Mouse (Mus musculus) CH12.LX (cell line): Measurements from ENCODE around the gene Daglb. TPM values are rescaled to one million over a fixed set of nuclear protein-coding genes. Genes with fewer than 3 reads are reported as not detected.

Source experiments
- DNase-seq: peaks from one replicate; pipeline ENCODE4 v3.0.0-alpha.2; 2013; ENCODE audit errors: extremely low read depth
- H3K27ac ChIP-seq: 2 replicates; pipeline ENCODE4 v1.5.1; 2012; ENCODE audit warnings: low read depth, mild to moderate bottlenecking, control low read depth, moderate library complexity; ENCODE audit not compliant: insufficient read depth
- H3K27me3 ChIP-seq: replicated peaks from 2 replicates; pipeline ENCODE3; 2012; ENCODE audit warnings: inconsistent platforms
- H3K36me3 ChIP-seq, 2 experiments: replicated peaks in 1 of 2; 2 replicates each; pipeline versions ENCODE3 to v1.6.1; 2012; ENCODE audit warnings: inconsistent platforms in 1 of 2, low read length in 1 of 2, mild to moderate bottlenecking in 1 of 2, mixed read lengths in 1 of 2, moderate library complexity in 1 of 2; ENCODE audit not compliant: control insufficient read depth in 1 of 2, insufficient read depth in 1 of 2
- H3K4me1 ChIP-seq, 2 experiments: 2 replicates each; pipeline ENCODE4 v1.6.1; 2012; ENCODE audit warnings: inconsistent platforms in 1 of 2, moderate library complexity in 1 of 2; ENCODE audit not compliant: insufficient read depth in 2 of 2, control insufficient read depth in 1 of 2
- H3K4me2 ChIP-seq: 2 replicates; pipeline ENCODE4 v1.6.1; 2012; ENCODE audit warnings: low read depth, mild to moderate bottlenecking, control low read depth; ENCODE audit not compliant: poor library complexity, insufficient read depth, severe bottlenecking
- H3K4me3 ChIP-seq, 3 experiments: fragments of 150-350 bp in 1 of 3; sonication (generic) in 1 of 3; replicated peaks in 1 of 3; 2 replicates each; pipeline versions ENCODE3 to v1.5.1; 2011 to 2012; ENCODE audit warnings: low read depth in 2 of 3, low read length in 2 of 3, mild to moderate bottlenecking in 2 of 3, moderate library complexity in 2 of 3, control low read depth in 1 of 3, improper control_type of control experiment in 1 of 3, inconsistent platforms in 1 of 3, mixed read lengths in 1 of 3; ENCODE audit not compliant: poor library complexity in 1 of 3
- H3K79me2 ChIP-seq: replicated peaks from 2 replicates; pipeline ENCODE4 v1.6.1; 2012; ENCODE audit warnings: mild to moderate bottlenecking, moderate library complexity; ENCODE audit not compliant: control insufficient read depth, poor library complexity, insufficient read depth, severe bottlenecking; ENCODE audit errors: extremely low read depth
- H3K9ac ChIP-seq: 2 replicates; pipeline ENCODE4 v1.6.1; 2012; ENCODE audit warnings: low read depth, mild to moderate bottlenecking, control low read depth, moderate library complexity; ENCODE audit not compliant: insufficient read depth
- H3K9me3 ChIP-seq: replicated peaks from 2 replicates; pipeline ENCODE3; 2012; ENCODE audit warnings: low read length, inconsistent platforms, mixed read lengths
- BHLHE40 ChIP-seq: IDR thresholded peaks from 2 replicates; pipeline ENCODE4 v1.6.1; 2011; ENCODE audit warnings: mild to moderate bottlenecking, low read depth, low read length, improper control_type of control experiment
- CHD1 ChIP-seq: IDR thresholded peaks from 2 replicates; pipeline ENCODE4 v1.6.1; 2012; ENCODE audit warnings: low read depth, low read length, improper control_type of control experiment, inconsistent platforms
- CTCF ChIP-seq, 2 experiments: IDR thresholded peaks in 1 of 2; conservative IDR thresholded peaks in 1 of 2; 2 replicates each; pipeline ENCODE4 v1.5.1; 2011 to 2012; ENCODE audit warnings: low read depth in 2 of 2, low read length in 2 of 2, improper control_type of control experiment in 1 of 2, inconsistent platforms in 1 of 2, mild to moderate bottlenecking in 1 of 2, moderate library complexity in 1 of 2
- E2F4 ChIP-seq: IDR thresholded peaks from 2 replicates; pipeline ENCODE4 v1.6.1; 2011; ENCODE audit warnings: low read depth, low read length, improper control_type of control experiment; ENCODE audit not compliant: insufficient replicate concordance
- ELF1 ChIP-seq: IDR thresholded peaks from 2 replicates; pipeline ENCODE4 v1.6.1; 2014; ENCODE audit warnings: low read depth, mild to moderate bottlenecking, inconsistent platforms, low read length, improper control_type of control experiment
- ETS1 ChIP-seq: conservative IDR thresholded peaks from 2 replicates; pipeline ENCODE4 v1.6.1; 2012; ENCODE audit warnings: low read depth, mild to moderate bottlenecking, inconsistent platforms, low read length, improper control_type of control experiment, moderate library complexity
- HCFC1 ChIP-seq: IDR thresholded peaks from 2 replicates; pipeline ENCODE4 v1.6.1; 2012; ENCODE audit warnings: low read depth, mild to moderate bottlenecking, inconsistent platforms, low read length, improper control_type of control experiment
- IRF4 ChIP-seq: IDR thresholded peaks from 2 replicates; pipeline ENCODE4 v1.6.1; 2014; ENCODE audit warnings: low read depth, mild to moderate bottlenecking, inconsistent platforms, low read length, improper control_type of control experiment
- MAFK ChIP-seq: IDR thresholded peaks from 2 replicates; pipeline ENCODE4 v1.6.1; 2011; ENCODE audit warnings: low read length, improper control_type of control experiment; ENCODE audit not compliant: insufficient replicate concordance
- MAX ChIP-seq: IDR thresholded peaks from 2 replicates; pipeline ENCODE4 v1.6.1; 2011; ENCODE audit warnings: low read length, improper control_type of control experiment
- MAZ ChIP-seq: IDR thresholded peaks from 2 replicates; pipeline ENCODE4 v1.6.1; 2012; ENCODE audit warnings: low read depth, mild to moderate bottlenecking, inconsistent platforms, low read length, improper control_type of control experiment, moderate library complexity
- MEF2A ChIP-seq: IDR thresholded peaks from 2 replicates; pipeline ENCODE4 v1.6.1; 2014; ENCODE audit warnings: low read depth, mild to moderate bottlenecking, inconsistent platforms, low read length, improper control_type of control experiment, borderline replicate concordance
- NELFE ChIP-seq: IDR thresholded peaks from 2 replicates; pipeline ENCODE4 v1.6.1; 2011; ENCODE audit warnings: low read depth, low read length, improper control_type of control experiment
- NRF1 ChIP-seq: IDR thresholded peaks from 2 replicates; pipeline ENCODE4 v1.6.1; 2014; ENCODE audit warnings: low read depth, mild to moderate bottlenecking, inconsistent platforms, low read length, improper control_type of control experiment, moderate library complexity
- PAX5 ChIP-seq: IDR thresholded peaks from 2 replicates; pipeline ENCODE4 v1.6.1; 2012; ENCODE audit warnings: low read length, inconsistent platforms, mixed read lengths
- POLR2AphosphoS2 ChIP-seq: IDR thresholded peaks from 2 replicates; pipeline ENCODE4 v1.6.1; 2011; ENCODE audit warnings: low read depth, low read length, improper control_type of control experiment
- RAD21 ChIP-seq: IDR thresholded peaks from 2 replicates; pipeline ENCODE4 v1.6.1; 2011; ENCODE audit warnings: low read depth, mild to moderate bottlenecking, low read length, improper control_type of control experiment, moderate library complexity
- SIN3A ChIP-seq: IDR thresholded peaks from 2 replicates; pipeline ENCODE4 v1.6.1; 2012; ENCODE audit warnings: low read length, improper control_type of control experiment, inconsistent platforms
- SMC3 ChIP-seq: IDR thresholded peaks from 2 replicates; pipeline ENCODE4 v1.6.1; 2011; ENCODE audit warnings: low read depth, low read length, improper control_type of control experiment
- TBP ChIP-seq: conservative IDR thresholded peaks from 2 replicates; pipeline ENCODE4 v1.6.1; 2011; ENCODE audit warnings: low read depth, low read length, improper control_type of control experiment
- TCF12 ChIP-seq: IDR thresholded peaks from 2 replicates; pipeline ENCODE4 v1.6.1; 2014; ENCODE audit warnings: low read depth, mild to moderate bottlenecking, inconsistent platforms, low read length, improper control_type of control experiment
- USF2 ChIP-seq: conservative IDR thresholded peaks from 2 replicates; pipeline ENCODE4 v1.6.1; 2011; ENCODE audit warnings: low read depth, low read length, improper control_type of control experiment
- ZMIZ1 ChIP-seq: IDR thresholded peaks from 2 replicates; pipeline ENCODE4 v1.6.1; 2012; ENCODE audit warnings: low read depth, mild to moderate bottlenecking, inconsistent platforms, low read length, improper control_type of control experiment
- ZNF384 ChIP-seq: IDR thresholded peaks from 2 replicates; pipeline ENCODE4 v1.6.1; 2012; ENCODE audit warnings: low read depth, low read length, improper control_type of control experiment, inconsistent platforms
- dilution Hi-C: fragments of 300-500 bp; cut with MboI; formaldehyde crosslinking; loops from 2 replicates; pipeline ENCODE4 v1.14.3; 2020; ENCODE audit warnings: low sequenced_read_pairs; ENCODE audit not compliant: extremely low pct_unique_long_range_greater_than_20kb, extremely low pct_ligation_motif_present
- in situ Hi-C: fragments of 300-500 bp; cut with MboI; formaldehyde crosslinking; loops from 3 replicates; pipeline ENCODE4 v1.14.3; 2019; ENCODE audit warnings: low sequenced_read_pairs, low pct_ligation_motif_present, low pct_unique_long_range_greater_than_20kb, mixed read lengths
- polyA plus RNA-seq: library from polyadenylated mRNA; unstranded; fragments of >175 nt; gene quantifications from 2 replicates; pipeline ENCODE4 v1.2.1, GENCODE M21; 2012; ENCODE audit warnings: low read depth; ENCODE audit not compliant: insufficient read length
- total RNA-seq, 2 experiments: library from RNA; depleted of rRNA; stranded (reverse); fragments of 300-350 nt in 1 of 2; fragments of >200 nt in 1 of 2; gene quantifications; 2 replicates each; pipeline ENCODE4 v1.2.3; 2012 to 2014

Daglb gene
- total and polyA plus RNA-seq, 3 experiments = 10.4 to 11.9 (median 11.4) TPM

- no peak overlapping the region for H3K27ac ChIP-seq
- peaks cover 3 to 21% of the 10 kb centered on the region in 2 experiments; a peak in 3 of 4 replicates for H3K4me1 ChIP-seq
- H3K4me2 ChIP-seq = no peak overlapping the region
- TF ChIP-seq PAX5 (no peak), NRF1 (no peak), NELFE (no peak), SMC3 (no peak), RAD21 (no peak), E2F4 (no peak), ETS1 (no peak), MEF2A (no peak), MAFK (no peak), TBP (no peak), MAZ (no peak), SIN3A (no peak), ELF1 (no peak), CTCF (conservative IDR thresholded peaks at IDR 0.05 in 1 of 2, IDR thresholded peaks at IDR 0.05 in 1 of 2; ENCODE audit: low read depth in 2 of 2, low read length in 2 of 2) (no peak)
- peaks cover 51 to 85% of the 10 kb centered on the region in 2 experiments for H3K36me3 ChIP-seq
- H3K9ac ChIP-seq = no peak overlapping the region
- H3K27me3 ChIP-seq = no peaks in the 10 kb centered on the region
- no peak overlapping the region for H3K4me3 ChIP-seq
- dilution Hi-C loops (no loop called here), in situ Hi-C loops (no loop called here)
- H3K9me3 ChIP-seq = no peaks in the 10 kb centered on the region
- H3K79me2 ChIP-seq = peaks cover 62% of the 10 kb centered on the region
- no peak for DNase-seq
These were observed 52.6 kb downstream of the Daglb start for GRCm38 (mm10) chr5:143517005-143517404.

GRCm38 (mm10) chr5:143517436-143517835 lies 53.1 kb downstream of the Daglb start:
- Histone ChIP-seq H3K4me1 (peaks cover 3 to 21% of the 10 kb centered on the region in 2 experiments; a peak in 3 of 4 replicates), H3K79me2 (peaks cover 62% of the 10 kb centered on the region), H3K4me2 (no peak overlapping the region), H3K36me3 (peaks cover 47 to 85% of the 10 kb centered on the region in 2 experiments), H3K27ac (no peak overlapping the region), H3K9me3 (no peaks in the 10 kb centered on the region), H3K9ac (no peak overlapping the region), H3K27me3 (no peaks in the 10 kb centered on the region), H3K4me3 (no peak overlapping the region)
- DNase-seq = no peak
- dilution Hi-C loops = no loop called here
- in situ Hi-C loops = no loop called here
- no peak for TF ChIP-seq CTCF (conservative IDR thresholded peaks at IDR 0.05 in 1 of 2, IDR thresholded peaks at IDR 0.05 in 1 of 2; ENCODE audit: low read depth in 2 of 2, low read length in 2 of 2)
- no peak for TF ChIP-seq ETS1
- no peak for TF ChIP-seq CHD1
- no peak for TF ChIP-seq BHLHE40
- no peak for TF ChIP-seq TCF12
- TF ChIP-seq HCFC1 = no peak
- TF ChIP-seq ZMIZ1 = no peak
- TF ChIP-seq ZNF384 = no peak
- no peak for TF ChIP-seq IRF4
- TF ChIP-seq NELFE = no peak
- no peak for TF ChIP-seq USF2
- TF ChIP-seq SIN3A = no peak
- TF ChIP-seq TBP = no peak
- TF ChIP-seq MAX = no peak
- TF ChIP-seq POLR2AphosphoS2 = no peak
